Mouse (Mus musculus): ENCODE results near the gene Abcg1.

The Abcg1 gene

GRCm38 (mm10) chr17:31040421-31040820, 17.1 kb upstream of the Abcg1 start:
- peak; percentile 75 for DNase-seq (ENCODE audit: low spot score)

- peak; percentile 72 for DNase-seq (ENCODE audit: low spot score)
Measured at GRCm38 (mm10) chr17:31042751-31043150, 14.7 kb upstream of the Abcg1 start.

GRCm38 (mm10) chr17:31057891-31058744, 643 bp downstream of the Abcg1 start:
- DNase-seq (ENCODE audit: low spot score) = no peak

- DNase-seq (ENCODE audit: low spot score) = no peak
Measured at GRCm38 (mm10) chr17:31058745-31059085, 1.2 kb downstream of the Abcg1 start.

GRCm38 (mm10) chr17:31060196-31060587, 2.7 kb downstream of the Abcg1 start:
- DNase-seq (ENCODE audit: low spot score) = no peak

GRCm38 (mm10) chr17:31060588-31061345, 3.3 kb downstream of the Abcg1 start:
- no peak for DNase-seq (ENCODE audit: low spot score)

- DNase-seq (ENCODE audit: low spot score) = no peak
Measured at GRCm38 (mm10) chr17:31061346-31062095, 4.0 kb downstream of the Abcg1 start.

- no peak for DNase-seq (ENCODE audit: low spot score)
Measured at GRCm38 (mm10) chr17:31066058-31066457, 8.6 kb downstream of the Abcg1 start.

- DNase-seq (ENCODE audit: low spot score) = no peak
Measured at GRCm38 (mm10) chr17:31067051-31067450, 9.6 kb downstream of the Abcg1 start.

- no peak for DNase-seq (ENCODE audit: low spot score)
Measured at GRCm38 (mm10) chr17:31069121-31069520, 11.6 kb downstream of the Abcg1 start.

- no peak for DNase-seq (ENCODE audit: low spot score)
Measured at GRCm38 (mm10) chr17:31069845-31070244, 12.4 kb downstream of the Abcg1 start.

- no peak for DNase-seq (ENCODE audit: low spot score)
Measured at GRCm38 (mm10) chr17:31070403-31071185, 13.1 kb downstream of the Abcg1 start.

GRCm38 (mm10) chr17:31071421-31072301, 14.2 kb downstream of the Abcg1 start:
- DNase-seq (ENCODE audit: low spot score) = peak; percentile 23

- no peak for DNase-seq (ENCODE audit: low spot score)
Measured at GRCm38 (mm10) chr17:31072872-31073271, 15.4 kb downstream of the Abcg1 start.

GRCm38 (mm10) chr17:31073273-31074052, 16.0 kb downstream of the Abcg1 start:
- DNase-seq (ENCODE audit: low spot score) = no peak

GRCm38 (mm10) chr17:31074053-31074590, 16.6 kb downstream of the Abcg1 start:
- DNase-seq (ENCODE audit: low spot score) = no peak

- peak; percentile 28 for DNase-seq (ENCODE audit: low spot score)
Measured at GRCm38 (mm10) chr17:31074666-31075065, 17.2 kb downstream of the Abcg1 start.

- no peak for DNase-seq (ENCODE audit: low spot score)
Measured at GRCm38 (mm10) chr17:31075471-31075870, 18.0 kb downstream of the Abcg1 start.

- no peak for DNase-seq (ENCODE audit: low spot score)
Measured at GRCm38 (mm10) chr17:31077561-31077960, 20.1 kb downstream of the Abcg1 start.

- no peak for DNase-seq (ENCODE audit: low spot score)
Measured at GRCm38 (mm10) chr17:31078581-31078980, 21.1 kb downstream of the Abcg1 start.

Measured in adipocyte (in vitro differentiated cells).